Mouse (Mus musculus) frontal cortex, adult 2 months (tissue): ENCODE measurements around the gene Igsf9b. TPM values are rescaled to one million over a fixed set of nuclear protein-coding genes. Genes with fewer than 3 reads are reported as not detected.
A peak's percentile ranks its signal among the peaks of the same experiment; 100 is the strongest.

Experiments
- DNase-seq, 2 experiments: peaks; one replicate each; pipeline ENCODE4 v3.0.0; 2022; ENCODE audit warnings: low spot score in 1 of 2; ENCODE audit errors: extremely low spot score in 1 of 2
- polyA plus RNA-seq: library from polyadenylated mRNA; depleted of rRNA; stranded (reverse); fragments of >200 nt; gene quantifications from 2 replicates; pipeline ENCODE4 v1.2.3, GENCODE M21; 2012

Igsf9b gene
- polyA plus RNA-seq, 1 experiment = 17.2 TPM

GRCm38 (mm10) chr9:27288442-27288841 is 10.6 kb upstream of the Igsf9b start:
- DNase-seq = no peak

GRCm38 (mm10) chr9:27289543-27290308 is 9.3 kb upstream of the Igsf9b start:
- DNase-seq = no peak

- DNase-seq = no peak
Observed at GRCm38 (mm10) chr9:27294380-27294779, 4.6 kb upstream of the Igsf9b start.

GRCm38 (mm10) chr9:27299286-27300187 is 533 bp downstream of the Igsf9b start:
- DNase-seq = no peak

- DNase-seq = no peak
Observed at GRCm38 (mm10) chr9:27300188-27300691, 1.2 kb downstream of the Igsf9b start.

GRCm38 (mm10) chr9:27300698-27301097 is 1.7 kb downstream of the Igsf9b start:
- DNase-seq = no peak

GRCm38 (mm10) chr9:27301486-27301885 is 2.5 kb downstream of the Igsf9b start:
- no peak for DNase-seq

- no peak for DNase-seq
Observed at GRCm38 (mm10) chr9:27302291-27302690, 3.3 kb downstream of the Igsf9b start.

GRCm38 (mm10) chr9:27303571-27304484 is 4.8 kb downstream of the Igsf9b start:
- no peak for DNase-seq

GRCm38 (mm10) chr9:27304485-27305102 is 5.6 kb downstream of the Igsf9b start:
- no peak for DNase-seq

- DNase-seq = no peak
Observed at GRCm38 (mm10) chr9:27305502-27305901, 6.5 kb downstream of the Igsf9b start.

GRCm38 (mm10) chr9:27306642-27307041 is 7.6 kb downstream of the Igsf9b start:
- no peak for DNase-seq

GRCm38 (mm10) chr9:27307265-27307664 is 8.3 kb downstream of the Igsf9b start:
- peak; percentile 73 to 75 for DNase-seq

GRCm38 (mm10) chr9:27308045-27308444 is 9.0 kb downstream of the Igsf9b start:
- DNase-seq = no peak

- no peak for DNase-seq
Observed at GRCm38 (mm10) chr9:27308561-27308960, 9.6 kb downstream of the Igsf9b start.

- no peak for DNase-seq
Observed at GRCm38 (mm10) chr9:27310005-27310404, 11.0 kb downstream of the Igsf9b start.

GRCm38 (mm10) chr9:27313427-27313826 is 14.4 kb downstream of the Igsf9b start:
- DNase-seq = no peak

- DNase-seq = no peak
Observed at GRCm38 (mm10) chr9:27321267-27321666, 22.3 kb downstream of the Igsf9b start.

- DNase-seq = no peak
Observed at GRCm38 (mm10) chr9:27322277-27322676, 23.3 kb downstream of the Igsf9b start.

- DNase-seq = no peak
Observed at GRCm38 (mm10) chr9:27323412-27323811, 24.4 kb downstream of the Igsf9b start.
